Mouse (Mus musculus) cerebellum, postnatal 14 days (tissue): ENCODE data around the gene Dvl3.
A peak's percentile ranks its signal among the peaks of the same experiment; 100 is the strongest.

ENCODE experiments used
- DNase-seq, 2 experiments: peaks; one replicate each; pipeline ENCODE4 v3.0.0; 2021; ENCODE audit warnings: mixed read lengths in 2 of 2

The Dvl3 gene

DNA sequence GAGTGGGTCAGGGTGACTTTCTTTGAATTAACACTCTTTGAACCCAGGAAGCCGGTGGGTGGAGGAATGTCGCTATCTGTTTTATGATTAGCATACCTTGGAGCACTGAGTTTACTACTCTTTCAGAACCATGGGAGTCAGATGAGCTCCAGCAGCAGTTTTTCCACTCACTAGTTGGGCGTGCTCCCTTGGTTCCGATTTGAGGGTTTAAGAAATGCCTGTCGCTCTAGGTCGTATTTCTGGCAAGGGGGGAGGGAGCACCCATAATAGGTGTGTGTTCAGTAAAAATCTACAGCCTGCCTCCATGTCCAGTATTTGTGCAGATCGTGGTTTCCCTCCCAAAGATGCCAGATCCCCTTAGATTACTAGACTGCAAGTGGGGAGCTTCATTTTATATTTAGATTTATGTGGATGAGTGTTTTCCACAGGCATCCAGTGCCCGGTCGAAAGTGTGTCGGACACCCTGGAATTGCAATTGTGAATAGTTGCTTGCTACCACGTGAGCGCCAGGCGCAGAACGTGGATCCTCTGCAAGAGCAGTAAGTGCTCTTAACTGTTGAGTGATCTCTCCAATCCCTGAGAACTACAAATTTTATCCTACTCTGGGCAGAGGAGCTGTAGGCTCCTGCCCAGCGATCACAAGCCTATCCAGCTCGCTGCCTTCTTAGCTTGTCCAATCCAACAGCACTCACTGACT is 18.7 kb upstream of the Dvl3 start:
- DNase-seq, result no peak

- DNase-seq, result peak; percentile 92 to 95
Measured at GRCm38 (mm10) chr16:20498677-20499475, 17.9 kb upstream of the Dvl3 start, which contains the start of gene Eif2b5. TSS of gene Eif2b5 (plus strand) at chr16:20498817.

- DNase-seq, result no peak
Measured at GRCm38 (mm10) chr16:20506000-20506399, 10.8 kb upstream of the Dvl3 start.

DNA sequence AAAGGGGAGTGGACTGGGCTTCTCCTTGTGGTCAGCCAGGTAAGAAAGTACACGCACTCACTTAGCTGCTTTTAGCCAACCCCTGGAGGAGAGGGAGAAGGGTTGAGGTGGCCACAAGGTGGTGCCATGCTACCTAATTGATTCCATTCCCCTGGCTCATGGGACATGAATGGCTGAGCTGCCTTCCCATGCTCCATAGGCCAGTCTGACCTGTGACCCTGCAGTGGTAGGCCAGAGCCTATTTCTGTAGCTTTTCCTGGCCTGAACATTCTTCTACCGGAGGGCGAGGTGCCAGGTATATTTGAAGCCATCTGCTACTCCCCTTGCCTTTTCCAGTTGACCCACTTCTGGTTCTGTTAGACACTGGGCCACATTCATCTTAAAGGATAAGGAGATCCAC is 7.4 kb upstream of the Dvl3 start:
- peak; percentile 69 to 73 for DNase-seq

GRCm38 (mm10) chr16:20511277-20511847 is 5.4 kb upstream of the Dvl3 start:
- DNase-seq, result no peak

DNA sequence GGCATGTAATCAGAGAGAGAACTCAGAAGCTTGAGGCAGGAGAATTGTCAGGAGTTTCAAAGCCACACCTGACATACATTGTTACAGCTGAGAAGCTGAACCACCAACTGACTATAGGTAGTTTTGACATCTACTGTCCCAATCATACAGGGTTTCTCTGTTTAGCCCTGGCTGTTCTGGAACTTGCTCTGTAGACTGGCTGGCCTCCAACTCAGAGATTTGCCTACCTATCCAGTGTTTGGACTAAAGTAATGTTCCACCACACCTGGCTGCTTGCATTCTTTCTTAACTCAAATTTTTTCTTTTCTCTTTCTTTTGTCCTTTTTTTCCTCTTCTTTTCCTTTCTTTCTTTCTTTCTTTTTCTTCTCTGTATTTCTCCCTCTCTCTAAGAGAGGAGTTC is 750 bp upstream of the Dvl3 start:
- DNase-seq, result peak in 1 of 2 experiments; percentile 41

GRCm38 (mm10) chr16:20517216-20517615 is 434 bp downstream of the Dvl3 start:
- peak in 1 of 2 experiments; percentile 48 for DNase-seq

DNA sequence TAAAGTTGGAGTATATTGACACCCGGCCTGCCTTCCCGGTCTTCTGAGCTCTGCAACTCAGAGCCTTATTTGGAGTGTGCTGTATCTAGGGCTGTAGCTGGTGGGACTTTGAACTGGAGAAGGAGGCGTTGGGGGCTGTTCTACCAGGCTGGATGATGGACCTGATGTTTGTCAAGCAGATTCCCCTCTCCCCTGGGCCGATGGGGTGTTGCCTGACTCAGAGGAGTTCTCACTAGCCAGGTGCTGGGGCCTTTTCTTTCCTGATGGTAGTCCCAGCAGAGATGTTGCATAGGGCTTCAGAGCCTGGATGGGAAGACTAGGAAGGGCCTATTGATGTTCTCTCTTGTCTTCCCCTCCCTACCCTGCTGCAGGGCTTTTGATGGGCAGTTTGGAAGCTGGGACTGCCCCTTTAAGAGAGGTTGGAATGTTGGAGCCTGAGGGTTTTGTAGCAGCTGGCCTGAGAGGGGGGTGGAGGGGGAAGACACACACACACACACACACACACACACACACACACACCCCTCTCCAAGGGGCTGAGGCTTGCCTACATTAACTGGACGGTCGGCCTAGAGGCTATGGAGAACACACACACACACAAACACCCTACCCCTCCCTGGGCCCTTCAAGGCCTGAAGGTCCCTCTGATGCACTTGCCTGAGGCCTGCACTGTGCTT is 1.1 kb downstream of the Dvl3 start:
- DNase-seq, result peak; percentile 53 to 70

- no peak for DNase-seq
Measured at GRCm38 (mm10) chr16:20523886-20524285, 7.1 kb downstream of the Dvl3 start.

- DNase-seq, result no peak
Measured at GRCm38 (mm10) chr16:20528779-20529178, 12.0 kb downstream of the Dvl3 start.

DNA sequence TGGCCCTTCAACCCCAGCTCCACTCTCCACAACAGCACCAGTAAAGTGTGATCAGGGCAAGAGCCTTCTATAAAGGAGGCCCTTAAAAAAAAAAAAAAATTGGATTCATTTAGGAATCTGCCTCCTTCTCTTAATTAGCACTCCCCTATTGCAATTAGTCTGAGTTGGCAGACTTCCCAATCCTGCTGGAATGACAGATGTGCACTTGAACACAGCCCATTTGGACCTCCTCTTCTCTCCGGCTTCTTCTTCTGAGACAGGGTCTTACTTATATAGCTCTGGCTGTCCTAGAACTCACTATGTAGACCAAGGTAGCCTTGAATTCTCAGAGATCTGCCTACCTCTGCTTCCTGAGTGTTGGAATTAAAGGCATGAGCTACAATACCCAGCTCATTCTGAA is 12.6 kb downstream of the Dvl3 start:
- DNase-seq, result peak; percentile 40 to 46

- no peak for DNase-seq
Measured at GRCm38 (mm10) chr16:20530941-20531340, 14.2 kb downstream of the Dvl3 start.

- no peak for DNase-seq
Measured at GRCm38 (mm10) chr16:20534617-20535295, 18.0 kb downstream of the Dvl3 start.

DNA sequence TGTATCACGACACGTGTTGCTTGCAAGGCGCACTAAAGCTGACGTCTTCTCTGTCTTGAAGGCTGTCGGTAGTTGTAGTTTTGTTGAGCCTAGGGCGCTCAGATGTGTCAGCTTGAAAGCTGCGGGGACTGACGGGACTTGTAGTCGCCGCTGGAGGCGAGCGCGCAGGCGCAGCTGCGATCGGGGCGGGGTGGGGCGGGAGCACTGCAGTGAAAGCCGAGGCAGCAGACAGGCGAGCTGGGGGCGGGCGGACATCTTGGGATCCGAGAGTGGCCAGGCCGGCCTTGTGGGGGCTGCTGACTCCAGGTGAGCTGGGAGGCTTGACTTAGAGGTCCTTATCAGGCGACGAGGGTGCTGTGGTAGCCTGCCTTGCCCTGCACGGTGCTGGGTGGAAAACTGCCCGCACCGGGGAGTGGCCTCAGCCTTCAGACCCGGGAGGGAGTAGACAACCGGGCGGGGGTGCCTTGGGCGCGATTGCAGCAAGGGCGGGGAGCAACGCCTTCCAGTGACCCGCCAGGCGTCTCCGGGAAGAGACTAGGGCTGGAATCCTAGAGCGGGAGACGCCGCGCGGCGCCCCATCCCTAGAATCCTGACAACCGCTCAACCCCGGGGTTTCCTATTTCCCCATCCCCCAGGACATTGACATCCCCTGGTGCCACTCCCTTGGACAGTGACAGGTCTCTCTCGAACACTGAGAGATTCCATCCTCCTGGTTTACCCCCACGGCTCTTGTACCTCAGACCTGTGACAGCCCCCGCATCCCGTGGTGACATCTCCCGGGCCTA is 18.7 kb downstream of the Dvl3 start, which contains the start of gene Ap2m1:
TSS of gene Ap2m1 (plus strand) at position 183 of the 785 bp plus-strand sequence.
- DNase-seq, result peak; percentile 94 to 96

DNA sequence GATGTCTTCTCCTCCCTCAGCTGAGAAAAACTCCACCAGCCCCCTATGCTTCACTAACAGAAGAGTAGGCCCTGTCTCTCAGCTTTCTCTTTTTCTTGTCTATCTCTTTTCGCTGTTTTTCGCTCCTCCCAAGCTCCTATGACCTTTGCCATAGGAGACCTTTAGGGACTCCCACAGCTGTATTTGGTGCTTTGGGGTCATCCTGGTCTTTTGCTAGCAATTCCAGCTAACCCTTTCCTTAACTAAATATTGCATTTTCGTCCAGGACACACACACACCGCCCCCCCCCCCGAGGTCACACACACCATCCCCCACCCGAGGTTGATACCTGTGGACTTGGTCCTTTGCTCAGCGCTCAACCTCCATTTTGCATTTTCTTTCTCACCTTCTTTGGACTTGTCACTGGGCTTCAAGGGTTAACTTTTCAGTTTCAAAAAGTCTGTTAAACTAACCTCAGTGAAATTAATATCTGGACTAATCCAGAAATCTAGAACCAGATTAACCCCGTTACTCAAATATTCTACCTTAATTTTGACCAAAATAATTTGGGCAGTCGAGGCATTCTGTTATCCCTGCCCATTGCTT is 19.4 kb downstream of the Dvl3 start:
- no peak for DNase-seq

DNA sequence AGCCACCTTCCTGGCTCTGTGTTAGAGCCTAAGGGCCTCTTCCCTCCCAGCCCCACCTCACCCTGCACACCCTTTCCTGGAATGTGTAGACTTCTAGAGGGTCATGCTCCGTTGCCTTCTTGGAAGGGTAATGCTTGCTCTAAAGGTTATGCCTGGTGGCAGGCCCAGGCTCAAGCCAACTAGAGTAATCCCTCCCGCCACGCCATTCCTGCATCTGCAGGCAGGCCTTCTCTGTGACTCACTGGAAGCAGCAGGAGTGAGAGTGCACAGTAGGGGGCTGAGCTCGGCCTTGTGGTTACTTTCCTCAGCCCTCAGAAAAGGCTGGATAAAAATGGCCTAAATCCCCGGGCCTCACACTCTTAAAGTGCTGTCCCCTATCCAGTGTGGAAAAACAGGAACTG is 20.3 kb downstream of the Dvl3 start:
- DNase-seq, result peak; percentile 46 to 62

- no peak for DNase-seq
Measured at GRCm38 (mm10) chr16:20537601-20538320, 21.0 kb downstream of the Dvl3 start.

DNA sequence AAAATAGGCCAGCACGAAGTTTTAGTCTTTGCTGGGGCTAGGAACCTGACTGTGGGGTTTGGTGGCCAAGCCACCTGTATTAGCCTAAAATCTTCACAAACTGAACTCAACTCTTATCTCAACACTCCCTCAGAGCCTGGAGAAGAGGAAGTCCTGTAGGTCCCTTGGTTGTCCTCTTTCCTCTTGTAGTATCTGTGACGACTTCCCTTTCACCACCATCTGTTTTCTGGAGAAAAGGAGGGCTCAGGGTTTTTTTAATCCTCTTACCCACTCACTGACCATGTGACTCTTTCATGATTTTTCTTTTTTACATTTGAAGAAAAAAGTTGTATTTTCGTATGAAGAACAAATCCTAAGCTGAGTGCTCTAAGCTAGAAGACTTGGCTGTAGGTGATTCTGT is 22.9 kb downstream of the Dvl3 start:
- no peak for DNase-seq

GRCm38 (mm10) chr16:20540438-20540837 is 23.7 kb downstream of the Dvl3 start:
- no peak for DNase-seq

DNA sequence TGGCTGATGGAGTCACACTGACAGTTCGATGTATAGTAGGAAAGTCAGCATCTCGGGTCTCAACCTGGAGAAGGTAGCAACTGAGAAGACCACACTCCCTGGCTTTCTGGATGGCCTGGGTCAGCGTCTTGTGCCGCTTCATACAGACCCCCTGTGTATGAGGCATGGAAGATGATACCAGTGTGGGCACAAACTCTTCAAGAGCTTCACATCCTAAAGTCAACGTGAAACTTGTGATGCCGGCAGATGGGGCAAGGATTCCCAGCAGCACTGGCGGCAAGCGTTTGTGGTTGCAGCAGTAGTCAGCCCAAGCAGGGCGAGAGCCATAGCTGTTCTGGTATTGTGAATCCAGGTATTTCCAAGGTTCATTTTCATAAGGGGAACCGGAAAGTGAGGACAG is 28.9 kb downstream of the Dvl3 start:
- no peak for DNase-seq

GRCm38 (mm10) chr16:20547423-20547822 is 30.6 kb downstream of the Dvl3 start:
- no peak for DNase-seq
